Mouse (Mus musculus): Measurements from ENCODE around the gene Kidins220.

Gene Kidins220

DNA sequence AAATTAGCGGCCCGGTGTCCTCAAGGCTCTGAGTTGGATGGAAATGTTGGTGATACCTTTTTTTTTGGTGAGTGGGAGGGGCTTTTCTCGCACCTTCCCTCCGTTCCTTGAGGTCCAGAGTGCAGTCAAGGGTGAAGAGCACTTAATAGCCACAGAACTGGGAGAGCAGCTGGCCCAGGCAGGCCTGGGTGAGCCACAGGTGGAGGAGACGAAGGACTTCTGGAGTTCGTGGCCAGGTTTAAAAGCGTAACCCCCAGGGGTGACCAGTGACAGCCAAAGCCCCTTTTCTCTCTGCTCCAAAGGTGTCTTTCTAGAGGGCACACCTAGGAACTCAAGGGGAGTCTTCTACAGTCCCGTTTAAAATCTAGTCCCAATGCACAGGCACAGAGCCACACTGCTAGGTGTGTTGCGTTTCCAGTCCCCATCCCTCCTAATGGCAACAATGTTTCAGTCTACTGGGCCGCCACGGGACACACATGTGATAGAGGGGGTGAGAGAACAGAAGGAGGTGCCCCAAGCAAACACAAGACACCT, 118.6 kb downstream of the Kidins220 start:
- DNase-seq (ENCODE audit: low spot score), result peak; percentile 55

DNA sequence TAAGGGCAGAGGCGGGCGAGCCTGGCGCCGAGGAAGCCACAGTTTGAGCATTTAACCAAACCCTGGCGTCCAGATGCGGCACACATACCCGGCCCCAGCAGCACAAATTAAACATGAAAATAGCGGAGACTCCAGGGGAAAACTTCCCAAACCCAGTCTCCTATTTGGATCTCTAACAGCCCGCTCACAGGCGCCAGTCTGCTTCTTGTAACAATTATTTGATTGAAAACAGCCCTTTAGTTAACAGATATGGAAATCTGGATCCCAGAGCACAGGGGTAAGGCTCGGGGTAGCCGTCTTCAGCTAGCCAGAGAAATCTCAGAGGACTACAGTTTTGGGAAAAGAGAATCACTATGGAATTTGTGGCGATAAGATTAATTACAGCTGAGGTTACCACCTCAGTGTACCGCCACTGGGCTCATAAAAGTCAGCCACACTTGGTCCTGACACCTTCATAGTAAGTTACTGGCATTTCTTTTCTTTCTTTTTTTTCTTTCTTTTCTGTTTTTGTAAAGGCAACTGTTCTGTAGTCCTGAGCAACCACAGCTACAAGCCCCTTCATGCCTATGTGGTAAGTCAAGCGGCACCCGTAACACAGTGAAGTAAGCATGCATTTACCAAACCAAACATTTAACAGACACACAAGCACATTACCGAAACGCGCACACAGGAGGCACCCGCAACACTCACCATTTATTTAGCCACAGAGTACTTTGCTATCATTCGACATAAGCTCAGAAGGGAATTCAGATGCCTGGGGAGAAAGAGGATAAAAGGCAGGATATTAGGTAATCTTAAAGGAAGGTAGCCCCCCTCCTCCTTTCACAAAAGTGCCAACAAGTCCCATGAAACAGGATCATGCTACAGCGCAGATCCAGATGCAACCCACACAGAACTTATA, 120.1 kb downstream of the Kidins220 start:
- DNase-seq (ENCODE audit: low spot score), result no peak

DNA sequence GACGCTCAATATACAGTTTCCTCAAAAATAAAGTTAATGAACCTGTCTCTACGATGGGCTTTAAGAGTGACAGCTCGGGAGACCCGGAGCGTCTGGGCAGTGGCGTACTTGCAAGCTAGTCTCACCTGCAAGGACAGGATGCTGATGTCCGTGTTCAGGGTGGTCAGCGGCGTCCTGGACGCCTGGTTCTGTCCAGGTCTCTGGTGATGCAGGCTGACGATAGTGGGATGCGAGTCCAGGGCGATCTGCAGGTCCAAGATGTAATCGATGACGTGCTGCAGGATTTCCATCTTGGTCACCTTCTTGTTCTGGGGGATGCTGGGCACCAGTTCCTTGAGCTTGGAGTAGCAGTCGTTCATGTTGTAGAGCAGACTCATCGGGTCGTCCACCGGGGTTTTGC, 120.8 kb downstream of the Kidins220 start:
- no peak for DNase-seq (ENCODE audit: low spot score)

DNA sequence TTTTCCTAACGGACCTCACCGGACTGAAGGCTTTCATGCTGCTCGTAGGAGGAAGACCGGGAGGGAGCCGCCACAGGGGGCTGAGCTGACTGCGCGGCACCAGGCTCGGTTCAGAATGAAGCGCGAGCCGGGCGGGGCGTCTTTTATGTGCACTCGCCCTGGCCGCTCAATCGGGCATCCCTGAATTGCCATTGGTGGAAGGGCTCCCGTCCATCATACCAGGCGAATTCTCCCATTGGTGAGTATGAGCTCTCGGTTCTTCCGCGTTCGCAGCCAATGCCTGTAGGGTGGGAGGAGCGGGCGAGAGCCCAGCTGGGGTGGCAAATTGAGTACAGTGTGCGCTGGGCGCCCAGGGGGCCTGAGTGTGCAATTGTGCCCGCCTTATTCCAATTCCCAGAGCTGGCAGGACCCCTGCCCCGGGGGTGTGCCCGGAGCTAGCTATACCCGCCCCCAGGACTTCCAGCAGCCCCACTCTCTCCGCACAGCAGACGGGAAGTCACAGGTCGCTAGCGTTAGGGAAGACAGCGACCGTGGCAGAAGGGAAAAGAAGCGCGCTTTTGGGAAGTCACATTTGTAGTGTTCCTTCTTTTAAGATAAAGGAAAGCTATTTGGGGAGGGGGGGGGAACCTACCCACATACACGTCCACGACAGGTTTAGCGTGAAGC, 121.4 kb downstream of the Kidins220 start:
- peak; percentile 94 for DNase-seq (ENCODE audit: low spot score)

DNA sequence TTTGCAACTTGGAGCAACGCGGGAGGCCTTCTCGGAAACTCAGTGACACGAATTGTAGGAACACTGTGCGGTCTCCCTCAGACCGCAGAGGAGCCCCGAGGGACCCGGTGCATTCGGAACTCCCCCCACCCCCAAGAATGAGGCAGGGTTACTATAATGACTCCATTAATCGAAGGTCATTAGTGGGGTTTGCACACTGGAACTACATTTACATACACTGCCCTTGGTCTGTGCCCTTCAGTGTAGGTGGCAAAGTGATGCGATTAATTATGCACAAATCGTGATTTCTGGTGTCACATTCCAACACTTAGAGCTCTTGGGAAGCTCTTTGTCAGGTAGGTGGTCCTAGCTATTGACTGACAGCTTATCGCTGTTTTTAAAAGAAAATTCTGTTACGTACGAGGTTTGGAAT, 121.9 kb downstream of the Kidins220 start:
- DNase-seq (ENCODE audit: low spot score), result no peak

DNA sequence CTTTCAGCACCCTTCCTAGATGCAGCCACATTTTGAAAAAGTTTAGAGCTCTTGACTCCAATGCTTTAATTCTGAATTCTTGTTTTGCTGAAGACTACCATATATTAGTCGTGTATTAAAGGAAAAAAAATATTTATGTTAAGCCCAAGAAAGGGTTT, 122.2 kb downstream of the Kidins220 start, which contains the start of gene Id2:
TSS of gene Id2 (minus strand) at position 89 of the 158 bp plus-strand sequence.
- no peak for DNase-seq (ENCODE audit: low spot score)

DNA sequence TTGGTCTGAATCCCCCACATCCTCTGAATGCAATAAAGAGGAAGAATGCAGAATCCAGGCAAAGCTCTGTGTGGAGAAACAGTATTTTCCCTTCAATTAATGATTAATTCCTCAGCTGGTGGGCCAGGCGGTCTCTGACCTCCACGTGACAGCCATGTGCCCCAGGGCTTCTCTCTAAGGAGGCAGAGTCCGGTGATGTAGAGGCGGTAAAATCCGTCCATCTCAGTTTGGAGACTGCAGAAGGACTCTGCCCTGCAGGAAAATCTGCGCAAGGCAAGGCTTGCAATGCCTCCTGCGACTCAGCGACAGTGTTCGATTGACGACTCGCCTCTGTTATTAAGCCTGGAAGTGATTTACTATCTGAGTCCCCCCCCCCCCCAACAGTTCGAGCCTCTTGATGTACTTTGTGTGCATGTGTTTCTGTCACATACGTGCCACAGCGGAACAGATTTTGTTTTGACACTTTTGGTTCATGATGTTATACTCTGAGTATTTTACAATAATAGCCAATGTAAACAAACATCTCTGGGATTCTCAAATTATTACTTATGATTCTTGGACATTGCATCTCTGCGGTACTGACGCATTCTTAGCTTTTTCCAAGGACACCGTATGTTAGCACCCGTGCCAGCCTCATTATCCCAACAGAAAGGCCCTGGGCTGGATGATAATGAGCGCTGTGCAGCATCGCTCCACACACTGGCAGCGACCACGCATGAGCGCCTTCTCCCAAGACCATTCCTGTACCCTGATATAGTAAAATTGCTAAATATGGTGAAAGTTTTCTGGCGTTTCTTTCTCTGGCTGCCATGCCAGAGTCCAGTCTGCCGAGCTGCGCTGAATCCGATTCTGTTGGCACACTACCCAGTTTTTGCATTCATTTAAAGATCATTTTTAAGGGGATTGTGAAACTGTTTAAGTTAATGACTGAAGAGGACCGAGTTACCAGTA, 122.8 kb downstream of the Kidins220 start:
- DNase-seq (ENCODE audit: low spot score), result no peak

DNA sequence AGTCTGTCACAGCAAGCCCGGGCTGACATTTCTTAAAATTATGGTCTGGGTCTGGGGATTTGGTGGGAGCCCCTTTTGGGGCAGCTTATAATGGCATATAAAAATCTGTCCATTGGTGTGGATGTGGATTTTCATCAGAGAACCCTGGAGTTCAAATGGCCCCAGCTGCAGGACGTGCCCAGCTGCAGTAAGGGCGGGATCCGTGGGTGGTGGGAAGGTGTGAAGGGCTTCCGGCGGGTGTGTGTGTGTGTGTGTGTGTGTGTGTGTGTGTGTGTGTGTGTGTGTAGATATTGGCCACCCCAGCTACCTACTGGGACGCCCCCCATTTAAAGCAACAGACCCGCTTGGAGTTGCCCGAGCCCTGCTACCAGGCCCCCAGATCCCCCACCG, 123.4 kb downstream of the Kidins220 start:
- no peak for DNase-seq (ENCODE audit: low spot score)

DNA sequence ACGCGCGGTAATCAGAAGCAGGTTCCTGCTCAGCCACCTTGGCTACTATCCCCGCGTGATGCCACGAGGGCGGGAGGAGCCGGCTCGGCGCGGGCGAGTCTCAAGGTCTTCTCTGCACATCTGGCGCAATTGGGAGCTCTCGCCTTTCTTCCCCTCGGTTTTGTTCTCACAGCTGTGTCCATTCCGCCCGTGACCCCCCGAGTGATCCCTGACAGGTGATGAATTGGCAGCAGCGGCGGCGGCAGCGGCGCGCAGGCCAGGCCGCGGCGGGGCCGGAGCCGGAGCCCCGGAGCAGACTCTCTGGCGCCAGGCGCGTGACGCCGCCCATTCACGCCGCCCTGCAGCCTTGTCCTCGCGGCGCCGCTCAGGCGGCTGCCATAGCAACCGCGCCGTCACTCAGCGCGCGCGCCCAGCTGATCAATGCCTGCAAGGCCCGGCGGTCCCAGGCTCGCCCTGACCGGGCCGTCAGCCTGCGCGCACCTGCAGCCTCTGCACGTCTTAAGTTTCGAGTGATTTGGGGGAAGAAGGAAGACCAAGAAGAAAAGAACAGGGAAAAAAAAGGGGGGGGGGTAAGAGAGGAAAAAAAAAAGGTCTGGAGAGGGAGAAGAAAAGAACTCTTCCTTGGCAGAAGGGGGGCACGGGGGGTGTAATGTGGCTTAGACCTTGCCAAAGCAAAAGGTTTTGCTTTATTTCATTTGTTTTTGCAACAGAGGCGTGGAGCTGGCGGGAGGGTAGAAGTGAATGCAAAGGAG, 124.0 kb downstream of the Kidins220 start:
- peak; percentile 90 for DNase-seq (ENCODE audit: low spot score)

DNA sequence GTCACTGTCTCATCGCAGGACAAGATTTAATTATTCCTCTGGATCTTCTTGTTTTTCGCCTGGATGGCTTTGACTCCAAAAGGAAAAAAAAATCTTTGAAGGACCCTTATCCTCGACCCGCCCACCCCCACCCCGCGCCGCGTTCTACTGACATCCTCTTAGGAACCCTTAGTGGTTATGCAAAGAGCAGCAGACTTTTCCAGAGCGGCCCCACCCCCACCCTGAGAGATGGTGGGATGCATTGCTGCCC, 124.5 kb downstream of the Kidins220 start:
- peak; percentile 46 for DNase-seq (ENCODE audit: low spot score)

DNA sequence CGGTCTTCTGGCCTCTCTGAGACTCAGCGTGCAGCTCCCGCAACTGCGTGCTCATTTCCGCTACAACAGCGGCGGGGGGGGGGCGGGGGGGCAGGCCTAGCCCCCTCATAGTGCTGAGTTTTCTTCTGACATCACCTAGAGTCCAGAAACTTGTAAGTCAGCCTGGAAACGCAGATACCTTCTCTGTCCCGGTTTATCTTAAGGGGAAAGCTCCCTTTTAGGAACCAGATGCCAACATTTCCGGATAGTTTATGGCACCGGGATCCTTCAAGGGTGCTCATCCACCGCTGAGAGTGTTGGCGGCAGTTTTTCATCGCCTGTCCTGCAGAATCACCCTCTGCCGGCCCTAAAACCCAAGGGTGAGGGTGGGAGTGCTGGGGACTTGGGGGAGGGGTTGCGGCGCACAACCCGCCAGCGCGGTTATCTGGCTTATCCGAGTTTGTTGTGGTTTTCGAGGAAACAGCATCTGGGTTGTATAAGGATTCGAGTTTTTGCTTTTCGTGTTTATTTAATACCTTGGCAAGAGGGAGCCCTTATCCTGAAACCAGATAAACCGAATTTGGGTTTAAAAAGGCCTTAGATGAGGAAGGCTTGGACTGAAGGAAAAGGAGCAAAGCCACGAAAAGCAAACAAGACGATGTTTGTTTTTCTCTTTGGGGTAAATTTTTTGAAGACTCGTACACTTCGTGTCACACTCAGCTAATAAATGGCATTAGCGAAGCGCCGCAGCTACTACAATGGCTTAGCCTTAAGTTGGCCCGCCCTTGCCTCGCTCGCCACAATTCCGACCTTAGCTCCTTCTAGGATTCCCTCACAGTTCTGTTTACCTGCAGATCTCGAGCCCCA, 125.1 kb downstream of the Kidins220 start:
- peak; percentile 38 for DNase-seq (ENCODE audit: low spot score)

DNA sequence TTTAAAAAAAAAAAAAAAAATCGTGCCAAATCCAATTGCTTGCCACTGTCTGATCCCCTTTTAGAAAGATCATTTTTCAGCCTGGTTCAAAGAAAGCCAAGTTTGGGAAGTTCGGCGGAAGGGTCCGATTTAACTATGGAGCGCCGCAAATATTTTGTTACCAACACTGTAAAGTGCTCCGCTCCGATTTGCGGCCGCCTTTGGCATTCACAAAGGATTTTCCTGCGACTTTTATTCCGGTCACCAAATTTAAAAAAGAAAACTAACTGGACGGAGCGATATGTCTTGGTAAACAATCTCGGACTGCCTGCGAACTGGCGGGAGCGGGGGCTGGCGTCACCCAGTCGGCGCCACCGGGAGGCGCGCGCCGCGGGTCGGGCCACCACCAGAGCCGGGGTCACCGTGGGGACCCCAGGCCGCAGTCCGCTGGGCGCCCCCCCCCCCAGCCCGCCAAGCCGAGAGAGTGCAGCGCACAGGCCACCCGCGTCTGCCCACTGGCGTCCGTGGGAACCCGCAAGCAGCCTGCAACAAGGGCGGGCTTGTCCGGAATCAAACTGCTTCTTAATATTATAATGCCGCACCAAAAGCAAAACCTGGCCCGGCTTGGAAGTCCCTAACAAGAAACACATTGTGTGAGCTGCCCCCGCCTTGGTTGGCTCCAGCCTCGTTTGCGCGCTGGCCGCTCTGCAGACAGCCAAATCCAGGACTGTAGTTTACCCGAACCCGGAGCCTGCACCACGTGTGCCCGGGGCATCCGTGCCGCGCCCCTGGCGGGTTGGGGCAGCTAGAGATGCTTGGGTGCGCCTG, 125.9 kb downstream of the Kidins220 start:
- DNase-seq (ENCODE audit: low spot score), result peak; percentile 63

DNA sequence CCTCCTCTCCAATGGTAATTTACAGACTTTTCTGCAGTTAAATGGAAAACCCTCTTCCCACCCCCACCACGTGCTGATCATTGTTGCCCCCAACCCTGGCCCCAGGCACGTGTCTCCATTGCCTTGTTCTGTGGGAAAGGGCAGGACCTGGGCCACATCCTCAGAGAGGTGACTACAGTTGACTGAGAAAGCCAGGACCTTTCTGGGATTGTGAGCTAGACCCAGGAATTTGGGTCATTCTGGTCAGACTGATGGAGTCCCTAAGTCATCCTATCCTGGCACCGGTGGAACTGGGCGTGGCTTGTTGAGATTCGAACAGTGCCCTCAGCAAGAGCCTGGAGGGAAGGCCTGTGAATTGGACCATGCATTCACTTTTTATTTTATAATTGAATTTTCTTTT, 126.7 kb downstream of the Kidins220 start:
- no peak for DNase-seq (ENCODE audit: low spot score)

DNA sequence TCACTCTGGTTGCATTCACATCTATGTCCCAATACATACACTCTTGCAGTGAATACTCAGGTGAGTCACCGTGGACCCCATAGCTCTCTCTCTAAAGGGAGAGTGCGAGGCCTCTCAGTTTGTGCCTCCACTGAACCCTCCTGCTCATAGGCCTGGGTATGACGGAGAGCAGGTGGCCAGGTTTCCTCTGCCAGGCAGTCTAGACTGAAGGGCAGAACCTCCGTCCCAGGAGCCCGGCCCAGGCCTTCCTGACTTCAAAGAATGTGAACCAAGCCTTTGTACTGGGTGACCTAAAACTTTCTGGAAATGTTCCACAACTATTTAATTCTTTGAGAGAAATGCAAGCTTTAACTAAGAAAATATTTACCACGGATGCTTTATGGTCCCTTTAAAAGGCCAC, 129.2 kb downstream of the Kidins220 start:
- no peak for DNase-seq (ENCODE audit: low spot score)

DNA sequence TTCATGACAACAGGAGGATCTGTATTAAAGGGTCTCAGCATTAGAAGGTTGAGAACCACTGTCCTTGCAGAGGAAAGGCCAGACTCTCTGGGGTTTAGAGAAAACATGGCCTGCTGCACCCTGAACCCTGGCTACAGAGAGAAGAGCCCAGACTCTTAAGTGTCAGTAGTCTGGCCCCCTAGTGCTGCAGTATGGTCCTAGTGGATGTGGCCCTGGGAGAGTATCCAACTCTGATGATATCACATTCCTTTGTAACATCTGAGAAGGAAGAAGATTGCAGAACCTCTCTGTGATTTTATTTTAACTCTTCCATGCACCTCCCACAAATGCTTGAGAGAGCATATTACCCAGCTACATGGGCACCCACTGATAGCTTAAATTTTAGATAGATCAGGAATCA, 129.8 kb downstream of the Kidins220 start:
- no peak for DNase-seq (ENCODE audit: low spot score)

DNA sequence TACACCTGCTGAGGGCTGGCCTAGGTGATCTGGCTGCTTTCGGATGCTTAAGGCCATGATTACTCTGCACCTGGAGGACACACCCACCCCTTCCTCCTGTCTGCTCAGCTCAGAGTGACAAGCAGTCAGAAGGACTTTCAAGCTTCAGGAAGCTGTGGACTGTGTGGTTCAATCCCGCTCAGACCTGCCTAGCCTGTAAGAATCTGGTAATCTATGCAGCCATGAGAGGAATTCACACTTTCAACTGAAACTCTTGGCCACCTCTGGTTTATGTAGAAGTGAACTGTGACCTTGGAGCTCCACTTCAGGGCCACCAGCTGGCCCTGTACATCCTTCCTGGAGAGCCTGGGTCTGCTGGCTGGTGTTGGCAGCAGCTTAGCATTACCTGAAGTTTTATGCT, 134.1 kb downstream of the Kidins220 start:
- DNase-seq (ENCODE audit: low spot score), result no peak

DNA sequence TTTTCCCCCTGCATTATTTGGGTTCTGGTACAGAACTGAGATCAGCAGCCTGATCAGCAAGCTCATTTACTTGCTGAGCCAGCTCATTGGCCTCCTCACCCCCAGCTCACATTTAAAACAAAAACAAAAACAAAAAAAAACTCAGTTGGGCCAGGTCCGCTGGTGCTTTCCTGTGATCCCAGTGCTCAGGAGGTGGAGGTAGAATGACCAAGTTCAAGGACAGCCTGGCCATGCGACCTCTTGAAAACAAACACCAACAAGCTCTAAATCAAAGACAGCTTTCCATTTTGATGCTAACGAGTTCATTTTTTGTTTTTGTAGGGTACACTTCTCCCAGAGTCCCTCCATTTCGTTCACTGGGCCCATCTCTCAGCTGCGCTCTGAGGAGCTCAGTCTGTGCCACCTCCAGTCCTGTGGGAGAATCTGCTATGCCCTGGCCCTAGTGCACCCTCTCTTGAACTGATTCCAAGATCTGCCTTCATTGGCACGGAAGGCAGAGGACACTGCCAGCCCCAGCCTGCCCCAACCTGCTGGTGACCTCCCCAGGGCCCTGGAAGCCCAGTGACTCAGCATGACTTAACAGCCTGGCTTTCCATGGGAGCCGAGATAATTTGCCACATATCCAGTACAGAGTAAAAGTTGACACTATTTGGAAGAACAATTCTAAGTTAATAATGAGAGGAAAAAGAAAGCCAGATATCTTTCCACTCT, 135.4 kb downstream of the Kidins220 start:
- DNase-seq (ENCODE audit: low spot score), result no peak

DNA sequence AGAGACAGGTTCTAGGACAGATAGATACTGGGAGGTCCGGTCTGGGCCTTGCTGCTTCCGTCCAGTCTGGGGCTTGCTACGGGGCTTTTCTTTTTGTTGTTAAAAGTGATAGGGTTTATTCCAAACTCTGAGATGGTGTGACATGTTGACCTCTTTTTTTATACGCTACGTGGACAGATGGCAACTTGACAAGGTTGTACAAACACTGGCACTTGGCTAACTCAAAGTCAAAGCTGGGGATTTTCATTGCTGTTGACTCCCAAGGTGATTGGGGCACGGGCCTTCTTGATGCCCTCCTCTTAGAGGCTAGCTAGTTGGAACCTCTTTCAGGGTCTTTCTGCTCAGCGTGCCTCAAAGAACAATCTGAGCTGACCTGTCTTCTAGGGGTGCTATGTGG, 136.0 kb downstream of the Kidins220 start:
- no peak for DNase-seq (ENCODE audit: low spot score)

All from testis, postnatal 14 days (tissue).